Comparison of ENCODE assay signal across 8 mouse cellular contexts in genomic region chr1:69331418-69332254, GRCm38 (mm10).
DNase-seq lines count a peak whose midpoint lies in the region; ATAC-seq and TF ChIP-seq lines count a peak whose summit lies in the region.

No protein-coding gene starts in this region.

- WGBS in heart, adult 2 months, result 31% methylated on average over 11 of the region's 11 CpGs
- WGBS in lung, postnatal 0 days, result 31% methylated on average over 11 of the region's 11 CpGs
- WGBS in lung, adult 2 months, result 26% methylated on average over 11 of the region's 11 CpGs
- 38% methylated on average over 11 of the region's 11 CpGs for WGBS in embryonic facial prominence, embryonic 15.5 days
- 17% methylated on average over 11 of the region's 11 CpGs for WGBS in liver, embryonic 15.5 days (ENCODE audit: insufficient replicate concordance)
- WGBS in cerebellum, adult 2 months, result 43% methylated on average over 11 of the region's 11 CpGs

- H3K27me3 ChIP-seq in heart, adult 2 months (ENCODE audit: control insufficient read depth, insufficient read depth, low read length), result no peaks in the 10 kb centered on the region
- no peaks in the 10 kb centered on the region for H3K27me3 ChIP-seq in lung, postnatal 0 days (replicated peaks; ENCODE audit: insufficient read depth, low read length)
- H3K27me3 ChIP-seq in embryonic facial prominence, embryonic 15.5 days, result no peaks in the 10 kb centered on the region
- H3K27me3 ChIP-seq in liver, embryonic 15.5 days, result no peaks in the 10 kb centered on the region
- no peaks in the 10 kb centered on the region for H3K27me3 ChIP-seq in cerebellum, adult 2 months (ENCODE audit: control insufficient read depth, insufficient read depth, low read length)

- no peak overlapping the region for H3K4me3 ChIP-seq in heart, adult 2 months
- H3K4me3 ChIP-seq in lung, postnatal 0 days (ENCODE audit: low read depth, low read length), result no peak overlapping the region
- H3K4me3 ChIP-seq in lung, adult 2 months (replicated peaks; ENCODE audit: extremely low read depth, low read depth, low read length), result no peak overlapping the region
- H3K4me3 ChIP-seq in embryonic facial prominence, embryonic 15.5 days (replicated peaks), result no peak overlapping the region
- no peak overlapping the region for H3K4me3 ChIP-seq in liver, embryonic 15.5 days (replicated peaks)
- no peak overlapping the region for H3K4me3 ChIP-seq in cerebellum, adult 2 months (replicated peaks; ENCODE audit: insufficient read depth, low read depth, low read length)

- intact Hi-C loops in heart, adult 2 months (cut with DNase I), result loop anchor here (1.0 kb wide), 1 partner anchor 358 kb away; no protein-coding TSS in a partner anchor
- intact Hi-C loops in heart, postnatal 25 days (cut with DNase I), result loop anchor here (2.0 kb wide), 1 partner anchor 357 kb away; no protein-coding TSS in a partner anchor
- intact Hi-C loops in gastrocnemius, postnatal 36 days (cut with DNase I), result no loop called here

- no peak for ATAC-seq in lung, postnatal 0 days
- ATAC-seq in embryonic facial prominence, embryonic 15.5 days (ENCODE audit: insufficient number of reproducible peaks, low FRiP score, low TSS enrichment, low read depth), result peak; percentile 70; the same call in 1 of the 2 replicates
- no peak for ATAC-seq in liver, embryonic 15.5 days (ENCODE audit: insufficient read depth)

- H3K36me3 ChIP-seq in heart, adult 2 months (ENCODE audit: control insufficient read depth, insufficient read depth, low read length), result no peaks in the 10 kb centered on the region
- no peaks in the 10 kb centered on the region for H3K36me3 ChIP-seq in lung, postnatal 0 days (ENCODE audit: insufficient read depth, low read length)
- no peaks in the 10 kb centered on the region for H3K36me3 ChIP-seq in embryonic facial prominence, embryonic 15.5 days
- no peaks in the 10 kb centered on the region for H3K36me3 ChIP-seq in liver, embryonic 15.5 days (replicated peaks)

- TF ChIP-seq CTCF in heart, adult 2 months (IDR thresholded peaks at IDR 0.05), result peak; percentile 70
- peak; percentile 47 for TF ChIP-seq CTCF in lung, postnatal 0 days (IDR thresholded peaks at IDR 0.05)
- no peak for TF ChIP-seq CTCF in lung, adult 2 months (IDR thresholded peaks at IDR 0.05; ENCODE audit: insufficient read depth, low read length)
- TF ChIP-seq CTCF in cerebellum, adult 2 months (IDR thresholded peaks at IDR 0.05; ENCODE audit: borderline replicate concordance, insufficient read depth, low read depth, low read length), result no peak

- H3K9ac ChIP-seq in heart, adult 2 months (ENCODE audit: low read depth, low read length), result no peak overlapping the region
- no peak overlapping the region for H3K9ac ChIP-seq in lung, postnatal 0 days (replicated peaks; ENCODE audit: low read depth)
- H3K9ac ChIP-seq in embryonic facial prominence, embryonic 15.5 days, result no peak overlapping the region
- H3K9ac ChIP-seq in liver, embryonic 15.5 days, result no peak overlapping the region

- H3K27ac ChIP-seq in heart, adult 2 months, result no peak overlapping the region
- H3K27ac ChIP-seq in lung, postnatal 0 days (ENCODE audit: low read length), result no peak overlapping the region
- 0 out of 2 replicates have a peak overlapping the region, but pooled peaks have one; percentile 17 for H3K27ac ChIP-seq in embryonic facial prominence, embryonic 15.5 days (replicated peaks)
- no peak overlapping the region for H3K27ac ChIP-seq in liver, embryonic 15.5 days (replicated peaks)
- H3K27ac ChIP-seq in cerebellum, adult 2 months (ENCODE audit: insufficient read depth, low read length), result no peak overlapping the region

- TF ChIP-seq POLR2A in heart, adult 2 months (IDR thresholded peaks at IDR 0.05; ENCODE audit: insufficient read depth, low read depth, low read length), result no peak
- no peak for TF ChIP-seq POLR2A in lung, adult 2 months (IDR thresholded peaks at IDR 0.05; ENCODE audit: borderline replicate concordance, extremely low read depth, low read depth, low read length)
- no peak for TF ChIP-seq POLR2A in cerebellum, adult 2 months (IDR thresholded peaks at IDR 0.05; ENCODE audit: borderline replicate concordance, insufficient read depth, low read length)

- H3K9me3 ChIP-seq in lung, postnatal 0 days (ENCODE audit: low read length), result no peaks in the 10 kb centered on the region
- no peaks in the 10 kb centered on the region for H3K9me3 ChIP-seq in embryonic facial prominence, embryonic 15.5 days (replicated peaks)
- H3K9me3 ChIP-seq in liver, embryonic 15.5 days (replicated peaks), result no peaks in the 10 kb centered on the region

- no peak overlapping the region; the same call in 1 of the 2 replicates for H3K4me2 ChIP-seq in lung, postnatal 0 days (replicated peaks; ENCODE audit: low read depth, low read length)
- H3K4me2 ChIP-seq in embryonic facial prominence, embryonic 15.5 days (replicated peaks), result peak overlapping the region; percentile 28; the same call in 1 of the 2 replicates
- peak overlapping the region; percentile 38 for H3K4me2 ChIP-seq in liver, embryonic 15.5 days

- no peaks in the 10 kb centered on the region for H3K79me2 ChIP-seq in heart, adult 2 months (replicated peaks; ENCODE audit: control insufficient read depth, insufficient read depth, low read length)

- no peaks in the 10 kb centered on the region for H3K4me1 ChIP-seq in heart, adult 2 months (ENCODE audit: control insufficient read depth, insufficient read depth, low read length)
- no peaks in the 10 kb centered on the region for H3K4me1 ChIP-seq in lung, postnatal 0 days (ENCODE audit: insufficient read depth, low read depth, low read length)
- H3K4me1 ChIP-seq in lung, adult 2 months (ENCODE audit: control insufficient read depth, insufficient read depth, low read length), result no peaks in the 10 kb centered on the region
- no peaks in the 10 kb centered on the region for H3K4me1 ChIP-seq in embryonic facial prominence, embryonic 15.5 days
- H3K4me1 ChIP-seq in liver, embryonic 15.5 days (replicated peaks), result no peaks in the 10 kb centered on the region
- H3K4me1 ChIP-seq in cerebellum, adult 2 months (ENCODE audit: control insufficient read depth, insufficient read depth, low read length), result no peaks in the 10 kb centered on the region

- DNase-seq in heart, adult 2 months, result no peak
- DNase-seq in heart, postnatal 25 days (ENCODE audit: low spot score), result no peak
- DNase-seq in lung, postnatal 0 days (ENCODE audit: low spot score), result peak; percentile 71
- no peak for DNase-seq in lung, adult 2 months
- no peak for DNase-seq in gastrocnemius, postnatal 36 days
- no peak for DNase-seq in cerebellum, adult 2 months

- TF ChIP-seq EP300 in heart, adult 2 months (IDR thresholded peaks at IDR 0.05; ENCODE audit: insufficient read depth, low read depth, low read length), result no peak
- no peak for TF ChIP-seq EP300 in lung, postnatal 0 days (IDR thresholded peaks at IDR 0.05)

Comparison
In these comparisons a context has a peak if more than half of its experiments do, and no peak if none do; other contexts are left out.
1. CTCF ChIP-seq: peak in heart, adult 2 months (single experiment) and lung, postnatal 0 days (single experiment); none in lung, adult 2 months (single experiment) and cerebellum, adult 2 months (single experiment).